Mouse (Mus musculus) forelimb bud, embryonic 11.5 days (tissue): ENCODE measurements around the gene Kdm5a.

Experiments used
- DNase-seq: peaks from one replicate; pipeline ENCODE4 v3.0.0-alpha.2; 2012; ENCODE audit warnings: low read depth, low spot score

Gene Kdm5a

GRCm38 (mm10) chr6:120438161-120438560 is 74.2 kb downstream of the Kdm5a start:
- no peak for DNase-seq

GRCm38 (mm10) chr6:120442171-120442749 is 78.3 kb downstream of the Kdm5a start:
- DNase-seq = no peak

GRCm38 (mm10) chr6:120443363-120444355 is 79.7 kb downstream of the Kdm5a start:
- no peak for DNase-seq

- DNase-seq = no peak
Measured at GRCm38 (mm10) chr6:120450208-120450607, 86.3 kb downstream of the Kdm5a start.

- DNase-seq = no peak
Measured at GRCm38 (mm10) chr6:120452384-120453102, 88.6 kb downstream of the Kdm5a start.

GRCm38 (mm10) chr6:120453103-120453445 is 89.2 kb downstream of the Kdm5a start:
- no peak for DNase-seq

GRCm38 (mm10) chr6:120453556-120453955 is 89.6 kb downstream of the Kdm5a start:
- DNase-seq = no peak

- DNase-seq = no peak
Measured at GRCm38 (mm10) chr6:120454627-120455077, 90.7 kb downstream of the Kdm5a start.

- no peak for DNase-seq
Measured at GRCm38 (mm10) chr6:120457074-120457473, 93.2 kb downstream of the Kdm5a start.

GRCm38 (mm10) chr6:120457751-120458150 is 93.8 kb downstream of the Kdm5a start:
- DNase-seq = no peak

GRCm38 (mm10) chr6:120461217-120461616 is 97.3 kb downstream of the Kdm5a start:
- DNase-seq = no peak

GRCm38 (mm10) chr6:120462251-120462650 is 98.3 kb downstream of the Kdm5a start:
- no peak for DNase-seq

- peak; percentile 51 for DNase-seq
Measured at GRCm38 (mm10) chr6:120463086-120463871, 99.4 kb downstream of the Kdm5a start, which contains the start of gene Il17ra. Gene Il17ra, plus strand, starts transcription at chr6:120463247.

GRCm38 (mm10) chr6:120463884-120464283 is 100.0 kb downstream of the Kdm5a start:
- DNase-seq = no peak

- no peak for DNase-seq
Measured at GRCm38 (mm10) chr6:120464406-120464939, 100.5 kb downstream of the Kdm5a start.

- no peak for DNase-seq
Measured at GRCm38 (mm10) chr6:120465393-120465792, 101.5 kb downstream of the Kdm5a start.

- no peak for DNase-seq
Measured at GRCm38 (mm10) chr6:120466609-120467329, 102.8 kb downstream of the Kdm5a start.

GRCm38 (mm10) chr6:120468259-120468658 is 104.3 kb downstream of the Kdm5a start:
- no peak for DNase-seq

GRCm38 (mm10) chr6:120469268-120469667 is 105.3 kb downstream of the Kdm5a start:
- no peak for DNase-seq

GRCm38 (mm10) chr6:120469770-120470169 is 105.8 kb downstream of the Kdm5a start:
- no peak for DNase-seq
